ENCODE assay signal across 8 mouse cellular contexts in the genomic region with DNA sequence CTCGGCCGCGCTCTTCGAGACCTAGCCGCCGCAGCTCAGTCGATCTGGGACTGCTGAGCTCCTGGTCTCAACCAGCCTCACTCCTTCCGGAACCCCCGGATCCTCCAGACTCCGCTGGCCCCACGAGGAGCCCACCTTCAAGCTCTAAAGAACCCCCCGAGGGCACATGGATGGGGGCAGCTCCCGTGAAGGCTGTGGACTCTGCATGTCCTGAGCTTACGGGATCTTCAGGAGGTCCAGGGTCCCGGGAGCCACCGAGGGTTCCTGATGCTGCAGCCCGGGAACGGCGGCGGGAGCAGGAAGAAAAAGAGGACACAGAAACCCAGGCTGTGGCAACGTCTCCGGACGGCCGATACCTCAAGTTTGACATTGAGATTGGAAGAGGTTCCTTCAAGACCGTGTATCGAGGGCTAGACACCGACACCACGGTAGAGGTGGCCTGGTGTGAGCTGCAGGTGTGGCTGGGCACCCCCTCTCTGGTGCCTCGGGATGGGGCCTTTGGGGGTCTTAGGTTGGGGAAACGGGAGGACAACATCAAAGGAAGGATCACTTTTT. TPM values are rescaled to one million over a fixed set of nuclear protein-coding genes. Genes with fewer than 3 reads are reported as not detected.
DNase-seq lines count a peak whose midpoint lies in the region; ATAC-seq and TF ChIP-seq lines count a peak whose summit lies in the region.

No protein-coding gene starts in this region.

- peak overlapping the region; percentile 69 for H3K9ac ChIP-seq in lung, embryonic 14.5 days

- peaks cover 25% of the 10 kb centered on the region for H3K4me1 ChIP-seq in lung, embryonic 14.5 days (ENCODE audit: insufficient read depth)
- peaks cover 67% of the 10 kb centered on the region for H3K4me1 ChIP-seq in forebrain, embryonic 10.5 days
- H3K4me1 ChIP-seq in limb, embryonic 10.5 days: peaks cover 72% of the 10 kb centered on the region

- DNase-seq in lung, embryonic 14.5 days: peak; percentile 34
- DNase-seq in lung, postnatal 25 days (ENCODE audit: low spot score): no peak
- DNase-seq in forebrain, embryonic 10.5 days (ENCODE audit: extremely low spot score, low spot score): peak; percentile 47
- DNase-seq in limb, embryonic 10.5 days (ENCODE audit: low spot score): peak; percentile 61
- DNase-seq in neural tube, embryonic 10.5 days (ENCODE audit: extremely low spot score, low spot score): peak; percentile 56
- no peak for DNase-seq in thymus, postnatal 36 days
- no peak for DNase-seq in layer of hippocampus, postnatal 10 days (ENCODE audit: low spot score in 2 of 2)
- no peak for DNase-seq in right cerebral cortex, postnatal 36 days (ENCODE audit: low spot score in 2 of 2)

- ATAC-seq in lung, embryonic 14.5 days (ENCODE audit: insufficient read depth): no peak

- H3K4me3 ChIP-seq in lung, embryonic 14.5 days (ENCODE audit: low read depth, low read length): peak overlapping the region; percentile 57
- H3K4me3 ChIP-seq in forebrain, embryonic 10.5 days: peak overlapping the region; percentile 67
- peak overlapping the region; percentile 67 for H3K4me3 ChIP-seq in limb, embryonic 10.5 days

- TF ChIP-seq CTCF in lung, embryonic 14.5 days (IDR thresholded peaks at IDR 0.05; ENCODE audit: low read depth): no peak

- peaks cover 38% of the 10 kb centered on the region for H3K27me3 ChIP-seq in lung, embryonic 14.5 days (ENCODE audit: insufficient read depth, low read length)
- H3K27me3 ChIP-seq in forebrain, embryonic 10.5 days (ENCODE audit: poor library complexity, severe bottlenecking): peaks cover 51% of the 10 kb centered on the region
- peaks cover 54% of the 10 kb centered on the region for H3K27me3 ChIP-seq in limb, embryonic 10.5 days (ENCODE audit: low read depth, poor library complexity, severe bottlenecking)

- peak overlapping the region; percentile 80 for H3K27ac ChIP-seq in lung, embryonic 14.5 days (ENCODE audit: low read depth)
- H3K27ac ChIP-seq in forebrain, embryonic 10.5 days: peak overlapping the region; percentile 84
- H3K27ac ChIP-seq in limb, embryonic 10.5 days: peak overlapping the region; percentile 84

- WGBS in lung, embryonic 14.5 days: under 1% methylated on average over 30 of the region's 30 CpGs
- under 1% methylated on average over 30 of the region's 30 CpGs for WGBS in forebrain, embryonic 10.5 days
- under 1% methylated on average over 30 of the region's 30 CpGs for WGBS in limb, embryonic 10.5 days

- H3K36me3 ChIP-seq in lung, embryonic 14.5 days (ENCODE audit: insufficient read depth): peaks cover 18% of the 10 kb centered on the region
- H3K36me3 ChIP-seq in forebrain, embryonic 10.5 days (replicated peaks): peaks cover 31% of the 10 kb centered on the region
- H3K36me3 ChIP-seq in limb, embryonic 10.5 days: peaks cover 31% of the 10 kb centered on the region

- no peaks in the 10 kb centered on the region for H3K9me3 ChIP-seq in lung, embryonic 14.5 days (ENCODE audit: low read depth, low read length)
- H3K9me3 ChIP-seq in forebrain, embryonic 10.5 days: no peaks in the 10 kb centered on the region
- no peaks in the 10 kb centered on the region for H3K9me3 ChIP-seq in limb, embryonic 10.5 days (replicated peaks)

- H3K4me2 ChIP-seq in lung, embryonic 14.5 days: peak overlapping the region; percentile 100

RNA-seq across cellular contexts. Expression of a gene that starts 0.5 kb away (rescaled TPM):
- polyA plus RNA-seq in lung, embryonic 14.5 days (2014; fragmentation: Nextera tagmentation; extraction: Ambion mirVana): 5.3 and 5.8 TPM in 2 replicates
- polyA plus RNA-seq in forebrain, embryonic 10.5 days (2016; fragmentation: Nextera tagmentation; extraction: Ambion mirVana): 5.4 and 6.4 TPM in 2 replicates
- polyA plus RNA-seq in limb, embryonic 10.5 days (2016; fragmentation: Nextera tagmentation; extraction: Ambion mirVana): 4.7 and 6.2 TPM in 2 replicates
- 1 to 10 TPM; 3.4 to 4.5 TPM for total RNA-seq in layer of hippocampus, postnatal 10 days (2021)

RNA-seq across cellular contexts. Expression of a gene that starts 7.4 kb away (rescaled TPM):
- 132 and 139 TPM in 2 replicates for polyA plus RNA-seq in lung, embryonic 14.5 days (2014; fragmentation: Nextera tagmentation; extraction: Ambion mirVana)
- polyA plus RNA-seq in forebrain, embryonic 10.5 days (2016; fragmentation: Nextera tagmentation; extraction: Ambion mirVana): 128 and 129 TPM in 2 replicates
- 118 and 127 TPM in 2 replicates for polyA plus RNA-seq in limb, embryonic 10.5 days (2016; fragmentation: Nextera tagmentation; extraction: Ambion mirVana)
- total RNA-seq in layer of hippocampus, postnatal 10 days (2021): 10 to 100 TPM; 78.4 to 81.9 TPM

RNA-seq across cellular contexts. Expression of a gene that starts 15.1 kb away (rescaled TPM):
- 271 and 276 TPM in 2 replicates for polyA plus RNA-seq in lung, embryonic 14.5 days (2014; fragmentation: Nextera tagmentation; extraction: Ambion mirVana)
- polyA plus RNA-seq in forebrain, embryonic 10.5 days (2016; fragmentation: Nextera tagmentation; extraction: Ambion mirVana): 54.8 and 57.3 TPM in 2 replicates
- polyA plus RNA-seq in limb, embryonic 10.5 days (2016; fragmentation: Nextera tagmentation; extraction: Ambion mirVana): 54.2 and 61.5 TPM in 2 replicates
- total RNA-seq in layer of hippocampus, postnatal 10 days (2021): 10 to 100 TPM; 69.6 to 70.0 TPM

RNA-seq across cellular contexts. Expression of a gene that starts 17.9 kb away (rescaled TPM):
- 1.0 and 1.9 TPM in 2 replicates for polyA plus RNA-seq in lung, embryonic 14.5 days (2014; fragmentation: Nextera tagmentation; extraction: Ambion mirVana)
- polyA plus RNA-seq in forebrain, embryonic 10.5 days (2016; fragmentation: Nextera tagmentation; extraction: Ambion mirVana): 0.77 and 1.0 TPM in 2 replicates
- 1.1 TPM in 2 replicates for polyA plus RNA-seq in limb, embryonic 10.5 days (2016; fragmentation: Nextera tagmentation; extraction: Ambion mirVana)
- total RNA-seq in layer of hippocampus, postnatal 10 days (2021): under 1 TPM; 0.37 to 0.56 TPM

RNA-seq across cellular contexts. Expression of a gene that starts 18.0 kb away (rescaled TPM):
- 190 and 197 TPM in 2 replicates for polyA plus RNA-seq in lung, embryonic 14.5 days (2014; fragmentation: Nextera tagmentation; extraction: Ambion mirVana)
- 186 and 194 TPM in 2 replicates for polyA plus RNA-seq in forebrain, embryonic 10.5 days (2016; fragmentation: Nextera tagmentation; extraction: Ambion mirVana)
- 187 and 192 TPM in 2 replicates for polyA plus RNA-seq in limb, embryonic 10.5 days (2016; fragmentation: Nextera tagmentation; extraction: Ambion mirVana)
- total RNA-seq in layer of hippocampus, postnatal 10 days (2021): 10 to 100 TPM; 92.7 to 93.1 TPM

Comparison
In these comparisons a context has a peak if more than half of its experiments do, and no peak if none do; other contexts are left out.
1. DNase-seq: peak in lung, embryonic 14.5 days (single experiment), forebrain, embryonic 10.5 days (single experiment), limb, embryonic 10.5 days (single experiment) and neural tube, embryonic 10.5 days (single experiment); none in lung, postnatal 25 days (single experiment), thymus, postnatal 36 days (0 of 2), layer of hippocampus, postnatal 10 days (0 of 2) and right cerebral cortex, postnatal 36 days (0 of 2).
2. Peak in every context shown above with its lines, with median percentiles within 50 percentile points of each other: H3K27ac ChIP-seq and H3K4me3 ChIP-seq.